Mouse (Mus musculus) myocyte (in vitro differentiated cells): ENCODE measurements around the gene Axin2.

Experiments used
- E2F4 ChIP-seq: IDR thresholded peaks from one replicate; pipeline ENCODE4 v1.6.1; 2011; ENCODE audit warnings: mild to moderate bottlenecking, control low read depth, moderate library complexity; ENCODE audit not compliant: insufficient read depth
- MAX ChIP-seq: IDR thresholded peaks from one replicate; pipeline ENCODE4 v1.6.1; 2011; ENCODE audit warnings: low read depth, mild to moderate bottlenecking, control low read depth
- MYOD1 ChIP-seq, 3 experiments: IDR thresholded peaks; one replicate each; pipeline ENCODE4 v1.6.1; 2011; ENCODE audit warnings: control low read depth in 2 of 3, low read depth in 2 of 3, mild to moderate bottlenecking in 2 of 3, moderate library complexity in 1 of 3; ENCODE audit not compliant: insufficient read length in 2 of 3, control insufficient read depth in 1 of 3
- MYOG ChIP-seq, 3 experiments: IDR thresholded peaks; one replicate each; pipeline ENCODE4 v1.6.1; 2011; ENCODE audit warnings: control low read depth in 2 of 3, low read depth in 2 of 3, mild to moderate bottlenecking in 2 of 3; ENCODE audit not compliant: insufficient read length in 2 of 3, control insufficient read depth in 1 of 3, insufficient read depth in 1 of 3
- POLR2A ChIP-seq: IDR thresholded peaks from one replicate; pipeline ENCODE4 v1.6.1; 2011; ENCODE audit warnings: low read depth, mild to moderate bottlenecking, control low read depth, moderate library complexity; ENCODE audit not compliant: insufficient read length
- POLR2AphosphoS2 ChIP-seq: IDR thresholded peaks from one replicate; pipeline ENCODE4 v1.6.1; 2011; ENCODE audit warnings: low read depth, control low read depth; ENCODE audit not compliant: insufficient read length
- TCF12 ChIP-seq: IDR thresholded peaks from one replicate; pipeline ENCODE4 v1.6.1; 2011; ENCODE audit warnings: mild to moderate bottlenecking, control low read depth; ENCODE audit not compliant: poor library complexity, insufficient read depth, severe bottlenecking
- USF1 ChIP-seq: IDR thresholded peaks from one replicate; pipeline ENCODE4 v1.6.1; 2011; ENCODE audit warnings: low read depth, mild to moderate bottlenecking, control low read depth, moderate library complexity

GRCm38 (mm10) chr11:108936016-108936792 is 16.1 kb downstream of the Axin2 start:
- TF ChIP-seq POLR2A (no peak), TCF12 (no peak), MAX (no peak), USF1 (no peak), MYOG (IDR thresholded peaks at IDR 0.05; ENCODE audit: control insufficient read depth in 1 of 3, insufficient read depth in 1 of 3, insufficient read length in 2 of 3, low read depth in 2 of 3) (no peak), E2F4 (no peak), MYOD1 (IDR thresholded peaks at IDR 0.05; ENCODE audit: control insufficient read depth in 1 of 3, insufficient read length in 2 of 3, low read depth in 2 of 3) (no peak), POLR2AphosphoS2 (no peak)
